Mouse (Mus musculus) intestine, postnatal 0 days (tissue): ENCODE data around the gene Sypl2. TPM values are rescaled to one million over a fixed set of nuclear protein-coding genes. Genes with fewer than 3 reads are reported as not detected.
A peak's percentile ranks its signal among the peaks of the same experiment; 100 is the strongest.
"Not testable (repeated sequence)": the region's sequence is repeated elsewhere in the genome, so short reads cannot be mapped to it uniquely, and the experiment has no call there.

Source experiments
- ATAC-seq: fragments of 200-750 bp; cut with Nextera tagmentation; 2 replicates; pipeline ENCODE4 v1.8.0; 2017; ENCODE audit warnings: mild to moderate bottlenecking, moderate TSS enrichment, moderate library complexity
- H3K27ac ChIP-seq: fragments of 300-500 bp; sonication (generic); 2 replicates; pipeline ENCODE4 v1.5.1; 2014; ENCODE audit warnings: mild to moderate bottlenecking, low read depth, low read length, moderate library complexity
- H3K27me3 ChIP-seq: fragments of 300-500 bp; sonication (generic); replicated peaks from 2 replicates; pipeline ENCODE4 v1.6.1; 2014; ENCODE audit warnings: low read length, mixed read lengths; ENCODE audit not compliant: control insufficient read depth, insufficient read depth
- H3K36me3 ChIP-seq: fragments of 300-500 bp; sonication (generic); 2 replicates; pipeline ENCODE4 v1.6.1; 2014; ENCODE audit warnings: mild to moderate bottlenecking, moderate library complexity; ENCODE audit not compliant: control insufficient read depth, insufficient read depth
- H3K4me1 ChIP-seq: fragments of 300-500 bp; sonication (generic); replicated peaks from 2 replicates; pipeline ENCODE4 v1.6.1; 2014; ENCODE audit warnings: antibody characterized with exemption, low read length, mixed read lengths; ENCODE audit not compliant: control insufficient read depth, insufficient read depth
- H3K4me2 ChIP-seq: fragments of 300-500 bp; sonication (generic); replicated peaks from 2 replicates; pipeline ENCODE4 v1.6.1; 2014; ENCODE audit warnings: low read depth, mild to moderate bottlenecking, moderate library complexity
- H3K4me3 ChIP-seq: fragments of 300-500 bp; sonication (generic); 2 replicates; pipeline ENCODE4 v1.5.1; 2014; ENCODE audit warnings: low read depth, low read length
- H3K9ac ChIP-seq: fragments of 300-500 bp; sonication (generic); 2 replicates; pipeline ENCODE4 v1.6.1; 2014; ENCODE audit warnings: mild to moderate bottlenecking, low read depth, low read length
- H3K9me3 ChIP-seq: fragments of 300-500 bp; sonication (generic); 2 replicates; pipeline ENCODE4 v1.6.1; 2016; ENCODE audit warnings: mixed run types; ENCODE audit not compliant: control insufficient read depth
- CTCF ChIP-seq: sonication (generic); IDR thresholded peaks from 2 replicates; pipeline ENCODE4 v1.5.1; 2016; ENCODE audit warnings: low read depth, mild to moderate bottlenecking, control low read depth, antibody characterized with exemption, moderate library complexity
- WGBS: fragments of 180-500 bp; shearing (Covaris S2); extraction: QIAGEN DNeasy Blood & Tissue Kit; methylation state at CpG from one replicate; pipeline ENCODE4 v1.1.7; 2014; 5-methylcytosine and 5-hydroxymethylcytosine counted together
- polyA plus RNA-seq: library from polyadenylated mRNA; unstranded; fragments of >200 nt; fragmentation: Nextera tagmentation; extraction: Ambion mirVana; gene quantifications from 2 replicates; pipeline ENCODE4 v1.2.1, GENCODE M21; 2015

The Sypl2 gene
- polyA plus RNA-seq, 1 experiment from 2014 or later, result 0.51 TPM

- H3K27me3 ChIP-seq, result no peaks in the 10 kb centered on the region
- H3K9ac ChIP-seq, result no peak overlapping the region
- no peak overlapping the region for H3K27ac ChIP-seq
- no peak for ATAC-seq
- TF ChIP-seq CTCF, result no peak
- no peaks in the 10 kb centered on the region for H3K36me3 ChIP-seq
- H3K9me3 ChIP-seq, result no peaks in the 10 kb centered on the region
- 90% methylated on average over 3 of the region's 3 CpGs for WGBS
- H3K4me1 ChIP-seq, result no peaks in the 10 kb centered on the region
- H3K4me2 ChIP-seq, result no peak overlapping the region
- no peak overlapping the region for H3K4me3 ChIP-seq
Observed at GRCm38 (mm10) chr3:108241243-108241839, 14.9 kb upstream of the Sypl2 start.

DNA sequence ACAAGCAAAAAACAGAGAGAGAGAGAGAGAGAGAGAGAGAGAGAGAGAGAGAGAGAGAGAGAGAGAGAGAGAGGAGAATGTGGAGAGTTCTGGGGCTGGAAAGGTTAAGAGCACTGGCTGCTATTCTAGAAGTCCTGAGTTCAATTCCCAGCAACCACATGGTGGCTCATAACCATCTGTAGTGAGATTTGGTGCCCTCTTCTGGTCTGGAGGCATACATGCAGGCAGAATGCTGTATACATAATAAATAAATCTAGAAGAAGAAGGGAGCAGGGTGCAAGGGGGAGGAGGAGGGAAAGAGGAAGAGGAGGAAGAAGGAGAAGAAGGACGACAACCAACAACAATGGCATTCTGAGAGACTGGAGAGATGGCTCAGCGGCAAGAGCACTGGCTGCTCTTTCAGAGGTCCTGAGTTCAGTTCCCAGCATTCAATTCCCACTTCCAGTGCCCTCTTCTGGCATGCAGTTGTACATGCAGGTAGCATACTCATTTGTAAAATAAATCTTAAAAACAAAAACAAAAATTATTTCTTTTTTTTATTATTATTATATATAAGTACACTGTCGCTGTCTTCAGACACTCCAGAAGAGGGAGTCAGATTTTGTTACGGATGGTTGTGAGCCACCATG is 11.1 kb upstream of the Sypl2 start:
- ATAC-seq, H3K27ac ChIP-seq, H3K4me2 ChIP-seq, H3K9me3 ChIP-seq, H3K4me1 ChIP-seq, H3K9ac ChIP-seq, H3K27me3 ChIP-seq, H3K36me3 ChIP-seq, H3K4me3 ChIP-seq: not testable (repeated sequence)
- TF ChIP-seq CTCF, result peak; percentile 44; the same call in 1 of the 2 replicates
- WGBS, result 86% methylated on average over 4 of the region's 4 CpGs

DNA sequence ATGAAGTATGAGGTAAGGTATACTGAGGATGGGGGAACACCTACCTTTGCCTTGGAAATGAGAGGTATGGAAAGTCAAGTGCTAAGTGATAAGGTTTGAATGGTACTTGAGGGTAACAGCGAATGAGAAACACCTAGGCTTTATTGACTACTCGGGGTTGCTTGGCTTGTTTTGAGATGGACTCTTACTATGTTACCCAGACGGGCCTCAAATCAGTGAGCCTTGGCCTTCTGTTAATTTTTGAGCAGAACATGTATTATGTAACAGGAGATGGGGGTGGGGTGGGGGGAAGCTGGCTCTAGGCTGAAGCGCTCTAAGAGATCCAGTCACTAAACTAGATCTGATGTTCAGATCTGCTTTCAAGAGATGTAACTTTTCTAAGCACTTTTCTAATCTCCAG is 5.2 kb upstream of the Sypl2 start:
- no peaks in the 10 kb centered on the region; the same call in 1 of the 2 replicates for H3K4me1 ChIP-seq
- WGBS, result 64% methylated on average over 4 of the region's 4 CpGs
- ATAC-seq, result no peak
- H3K4me2 ChIP-seq, result no peak overlapping the region
- H3K27ac ChIP-seq, result no peak overlapping the region
- TF ChIP-seq CTCF, result no peak
- H3K4me3 ChIP-seq, result no peak overlapping the region
- no peaks in the 10 kb centered on the region; the same call in 1 of the 2 replicates for H3K27me3 ChIP-seq
- H3K9ac ChIP-seq, result no peak overlapping the region
- no peaks in the 10 kb centered on the region for H3K9me3 ChIP-seq
- H3K36me3 ChIP-seq, result no peaks in the 10 kb centered on the region

DNA sequence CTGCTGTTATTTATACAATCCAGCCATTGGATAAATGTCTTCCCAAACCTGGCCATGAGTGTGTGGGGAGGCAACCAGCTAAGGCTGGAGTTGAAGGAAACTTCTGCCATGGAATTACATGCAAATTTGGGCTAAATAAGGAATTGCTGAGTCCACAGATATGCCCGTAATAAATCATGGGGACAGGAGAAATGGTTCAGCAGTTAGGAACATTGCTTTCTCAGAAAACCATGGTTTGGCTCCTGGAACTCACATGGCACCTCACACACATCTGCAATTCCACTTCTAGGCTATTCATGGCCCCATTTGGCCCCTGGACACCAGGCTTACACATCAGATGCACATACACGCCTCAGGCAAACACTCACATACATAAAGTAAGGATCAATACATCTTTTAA is 1.1 kb upstream of the Sypl2 start:
- Histone ChIP-seq H3K4me1 (no peaks in the 10 kb centered on the region; the same call in 1 of the 2 replicates), H3K36me3 (no peaks in the 10 kb centered on the region), H3K4me3 (no peak overlapping the region), H3K9ac (no peak overlapping the region), H3K27ac (no peak overlapping the region), H3K27me3 (peaks cover 17% of the 10 kb centered on the region), H3K4me2 (no peak overlapping the region), H3K9me3 (no peaks in the 10 kb centered on the region)
- ATAC-seq, result no peak
- WGBS, result 78% methylated on average over 2 of the region's 2 CpGs
- TF ChIP-seq CTCF, result no peak

GRCm38 (mm10) chr3:108225711-108226557 is 514 bp downstream of the Sypl2 start:
- peak overlapping the region; percentile 46; the same call in 1 of the 2 replicates for H3K9ac ChIP-seq
- no peaks in the 10 kb centered on the region; the same call in 1 of the 2 replicates for H3K4me1 ChIP-seq
- WGBS, result 2% methylated on average over 67 of the region's 67 CpGs
- H3K27ac ChIP-seq, result no peak overlapping the region
- peaks cover 20% of the 10 kb centered on the region for H3K27me3 ChIP-seq
- H3K4me2 ChIP-seq, result peak overlapping the region; percentile 76
- H3K36me3 ChIP-seq, result no peaks in the 10 kb centered on the region
- no peak for TF ChIP-seq CTCF
- peak overlapping the region; percentile 46 for H3K4me3 ChIP-seq
- ATAC-seq, result peak; percentile 46
- no peaks in the 10 kb centered on the region for H3K9me3 ChIP-seq

GRCm38 (mm10) chr3:108220661-108221060 is 5.8 kb downstream of the Sypl2 start:
- no peak for ATAC-seq
- WGBS, result 81% methylated on average over 3 of the region's 3 CpGs

More at GRCm38 (mm10) chr3:108220661-108221060, 5.8 kb downstream of the Sypl2 start:
- Histone ChIP-seq H3K4me1 (no peaks in the 10 kb centered on the region), H3K27ac (no peak overlapping the region), H3K27me3 (peaks cover 15% of the 10 kb centered on the region), H3K4me2 (no peak overlapping the region), H3K4me3 (no peak overlapping the region), H3K9ac (no peak overlapping the region), H3K36me3 (no peaks in the 10 kb centered on the region), H3K9me3 (no peaks in the 10 kb centered on the region)
- TF ChIP-seq CTCF, result no peak
